Mouse (Mus musculus) neural tube, embryonic 15.5 days (tissue): ENCODE results near the gene Slc25a39. TPM values are rescaled to one million over a fixed set of nuclear protein-coding genes. Genes with fewer than 3 reads are reported as not detected.

Experiments
- ATAC-seq: fragments of 200-750 bp; cut with Nextera tagmentation; 2 replicates; pipeline ENCODE4 v1.8.0; 2017; ENCODE audit warnings: mild to moderate bottlenecking, moderate TSS enrichment, moderate library complexity; ENCODE audit not compliant: low FRiP score
- H3K27ac ChIP-seq: fragments of 300-500 bp; sonication (generic); replicated peaks from 2 replicates; pipeline ENCODE4 v1.5.1; 2015; ENCODE audit warnings: mild to moderate bottlenecking, inconsistent platforms
- H3K27me3 ChIP-seq: fragments of 300-500 bp; sonication (generic); replicated peaks from 2 replicates; pipeline ENCODE4 v1.6.1; 2015; ENCODE audit warnings: inconsistent platforms
- H3K36me3 ChIP-seq: fragments of 300-500 bp; sonication (generic); 2 replicates; pipeline ENCODE4 v1.6.1; 2015; ENCODE audit warnings: inconsistent platforms
- H3K4me1 ChIP-seq: fragments of 300-500 bp; sonication (generic); 2 replicates; pipeline ENCODE4 v1.6.1; 2015; ENCODE audit warnings: inconsistent platforms
- H3K4me2 ChIP-seq: fragments of 300-500 bp; sonication (generic); 2 replicates; pipeline ENCODE4 v1.6.1; 2015; ENCODE audit warnings: inconsistent platforms, mild to moderate bottlenecking, moderate library complexity
- H3K4me3 ChIP-seq: fragments of 300-500 bp; sonication (generic); replicated peaks from 2 replicates; pipeline ENCODE4 v1.5.1; 2015; ENCODE audit warnings: mild to moderate bottlenecking, inconsistent platforms
- H3K9ac ChIP-seq: fragments of 300-500 bp; sonication (generic); replicated peaks from 2 replicates; pipeline ENCODE4 v1.6.1; 2015; ENCODE audit warnings: mild to moderate bottlenecking, inconsistent platforms
- H3K9me3 ChIP-seq: fragments of 300-500 bp; sonication (generic); replicated peaks from 2 replicates; pipeline ENCODE4 v1.6.1; 2016; ENCODE audit warnings: inconsistent platforms
- WGBS: fragments of 180-500 bp; shearing (Covaris S2); methylation state at CpG from one replicate; pipeline ENCODE4 v1.1.7; 2015; ENCODE audit warnings: mixed read lengths; 5-methylcytosine and 5-hydroxymethylcytosine counted together
- polyA plus RNA-seq: library from polyadenylated mRNA; unstranded; fragments of >200 nt; fragmentation: Nextera tagmentation; extraction: Ambion mirVana; gene quantifications from 2 replicates; pipeline ENCODE4 v1.2.1, GENCODE M21; 2015

Gene Slc25a39
- polyA plus RNA-seq, 1 experiment from 2014 or later = 161 TPM

DNA sequence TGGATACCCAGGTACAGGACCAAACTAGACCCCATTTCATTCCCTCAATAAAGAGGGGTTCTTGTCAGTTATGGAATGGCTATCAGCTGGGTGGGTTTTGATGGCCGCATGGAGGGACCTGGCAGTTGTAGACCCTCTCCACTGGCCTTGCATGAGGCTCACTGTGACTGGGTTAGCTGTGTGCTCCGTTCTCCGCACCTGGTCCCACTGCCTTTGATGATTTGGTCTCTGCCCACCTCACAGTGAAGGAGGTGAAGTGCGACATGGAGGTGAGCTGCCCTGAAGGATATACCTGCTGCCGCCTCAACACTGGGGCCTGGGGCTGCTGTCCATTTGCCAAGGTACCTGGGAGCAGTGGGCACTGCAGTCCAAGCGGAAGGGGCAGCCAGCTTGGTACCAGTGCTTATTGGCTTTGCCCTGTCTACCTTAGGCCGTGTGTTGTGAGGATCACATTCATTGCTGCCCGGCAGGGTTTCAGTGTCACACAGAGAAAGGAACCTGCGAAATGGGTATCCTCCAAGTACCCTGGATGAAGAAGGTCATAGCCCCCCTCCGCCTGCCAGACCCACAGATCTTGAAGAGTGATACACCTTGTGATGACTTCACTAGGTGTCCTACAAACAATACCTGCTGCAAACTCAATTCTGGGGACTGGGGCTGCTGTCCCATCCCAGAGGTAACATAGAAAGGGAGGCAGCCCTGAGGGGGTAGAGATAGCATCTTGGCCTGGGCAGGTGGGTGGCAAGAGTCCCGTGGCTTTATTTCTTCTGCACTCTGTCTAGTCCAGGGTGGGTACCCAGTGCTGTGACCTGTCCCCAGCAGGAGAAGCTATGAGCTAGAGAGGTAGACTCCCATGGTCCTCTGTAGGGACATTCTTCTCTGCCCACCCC is 27.3 kb upstream of the Slc25a39 start:
- peaks cover 51% of the 10 kb centered on the region for H3K36me3 ChIP-seq
- no peak for ATAC-seq
- no peak overlapping the region for H3K27ac ChIP-seq
- H3K4me3 ChIP-seq = no peak overlapping the region
- H3K27me3 ChIP-seq = no peaks in the 10 kb centered on the region
- H3K9ac ChIP-seq = no peak overlapping the region
- no peak overlapping the region for H3K4me2 ChIP-seq
- peaks cover 63% of the 10 kb centered on the region for H3K4me1 ChIP-seq
- 92% methylated on average over 11 of the region's 11 CpGs for WGBS
- no peaks in the 10 kb centered on the region for H3K9me3 ChIP-seq

DNA sequence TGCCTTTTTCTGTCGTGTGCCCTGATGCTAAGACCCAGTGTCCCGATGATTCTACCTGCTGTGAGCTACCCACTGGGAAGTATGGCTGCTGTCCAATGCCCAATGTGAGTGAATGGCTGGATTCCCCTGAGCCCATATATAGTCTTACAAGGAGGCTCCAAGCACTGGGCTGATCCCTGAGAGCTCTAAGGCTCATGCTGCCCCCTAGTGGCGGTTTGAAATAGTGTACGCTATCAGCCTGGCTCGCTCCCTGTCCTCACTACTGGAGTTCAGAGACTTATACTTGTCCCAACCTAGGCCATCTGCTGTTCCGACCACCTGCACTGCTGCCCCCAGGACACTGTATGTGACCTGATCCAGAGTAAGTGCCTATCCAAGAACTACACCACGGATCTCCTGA is 26.7 kb upstream of the Slc25a39 start:
- peaks cover 44% of the 10 kb centered on the region for H3K36me3 ChIP-seq
- no peak overlapping the region for H3K9ac ChIP-seq
- 0 out of 2 replicates have a peak overlapping the region, but pooled peaks have one; percentile 41 for H3K27ac ChIP-seq
- WGBS = 5% methylated on average over 7 of the region's 7 CpGs
- no peaks in the 10 kb centered on the region for H3K27me3 ChIP-seq
- H3K4me3 ChIP-seq = peak overlapping the region; percentile 8; the same call in 1 of the 2 replicates
- no peaks in the 10 kb centered on the region for H3K9me3 ChIP-seq
- peaks cover 68% of the 10 kb centered on the region for H3K4me1 ChIP-seq
- no peak overlapping the region for H3K4me2 ChIP-seq
- ATAC-seq = peak; percentile 22; the same call in 1 of the 2 replicates

DNA sequence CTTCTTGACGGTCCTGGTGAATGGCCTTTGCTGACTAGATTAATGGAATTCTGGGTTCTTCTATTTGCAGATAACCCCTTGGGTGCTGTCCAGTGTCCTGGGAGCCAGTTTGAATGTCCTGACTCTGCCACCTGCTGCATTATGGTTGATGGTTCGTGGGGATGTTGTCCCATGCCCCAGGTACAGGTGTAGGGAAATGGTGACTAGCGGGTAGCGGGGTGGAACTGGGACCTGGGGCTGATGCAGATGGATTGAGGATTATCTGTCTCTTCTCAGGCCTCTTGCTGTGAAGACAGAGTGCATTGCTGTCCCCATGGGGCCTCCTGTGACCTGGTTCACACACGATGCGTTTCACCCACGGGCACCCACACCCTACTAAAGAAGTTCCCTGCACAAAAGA is 26.1 kb upstream of the Slc25a39 start:
- WGBS = 86% methylated on average over 7 of the region's 7 CpGs
- no peak overlapping the region for H3K4me2 ChIP-seq
- ATAC-seq = no peak
- no peaks in the 10 kb centered on the region for H3K9me3 ChIP-seq
- H3K4me1 ChIP-seq = peaks cover 67% of the 10 kb centered on the region
- H3K36me3 ChIP-seq = peaks cover 39% of the 10 kb centered on the region
- H3K27me3 ChIP-seq = no peaks in the 10 kb centered on the region
- no peak overlapping the region for H3K9ac ChIP-seq
- no peak overlapping the region for H3K4me3 ChIP-seq
- H3K27ac ChIP-seq = 0 out of 2 replicates have a peak overlapping the region, but pooled peaks have one; percentile 41

DNA sequence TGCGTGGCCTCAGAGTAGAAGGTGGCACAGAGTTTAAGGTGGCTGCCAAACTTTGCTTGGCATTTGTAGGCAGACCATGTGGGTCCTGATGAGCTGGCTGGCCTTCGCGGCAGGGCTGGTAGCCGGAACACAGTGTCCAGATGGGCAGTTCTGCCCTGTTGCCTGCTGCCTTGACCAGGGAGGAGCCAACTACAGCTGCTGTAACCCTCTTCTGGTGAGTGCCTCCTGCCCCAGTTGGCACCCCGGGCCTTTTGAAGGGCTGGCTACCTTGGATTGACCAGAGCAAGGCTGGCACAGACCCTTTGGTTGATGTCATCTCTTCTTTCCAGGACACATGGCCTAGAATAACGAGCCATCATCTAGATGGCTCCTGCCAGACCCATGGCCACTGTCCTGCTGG is 25.1 kb upstream of the Slc25a39 start:
- H3K27ac ChIP-seq = no peak overlapping the region
- H3K27me3 ChIP-seq = no peaks in the 10 kb centered on the region
- H3K4me2 ChIP-seq = no peak overlapping the region
- H3K9ac ChIP-seq = no peak overlapping the region; the same call in 1 of the 2 replicates
- H3K4me3 ChIP-seq = no peak overlapping the region
- ATAC-seq = no peak
- peaks cover 36% of the 10 kb centered on the region for H3K36me3 ChIP-seq
- H3K9me3 ChIP-seq = no peaks in the 10 kb centered on the region
- 86% methylated on average over 6 of the region's 6 CpGs for WGBS
- peaks cover 58% of the 10 kb centered on the region for H3K4me1 ChIP-seq

DNA sequence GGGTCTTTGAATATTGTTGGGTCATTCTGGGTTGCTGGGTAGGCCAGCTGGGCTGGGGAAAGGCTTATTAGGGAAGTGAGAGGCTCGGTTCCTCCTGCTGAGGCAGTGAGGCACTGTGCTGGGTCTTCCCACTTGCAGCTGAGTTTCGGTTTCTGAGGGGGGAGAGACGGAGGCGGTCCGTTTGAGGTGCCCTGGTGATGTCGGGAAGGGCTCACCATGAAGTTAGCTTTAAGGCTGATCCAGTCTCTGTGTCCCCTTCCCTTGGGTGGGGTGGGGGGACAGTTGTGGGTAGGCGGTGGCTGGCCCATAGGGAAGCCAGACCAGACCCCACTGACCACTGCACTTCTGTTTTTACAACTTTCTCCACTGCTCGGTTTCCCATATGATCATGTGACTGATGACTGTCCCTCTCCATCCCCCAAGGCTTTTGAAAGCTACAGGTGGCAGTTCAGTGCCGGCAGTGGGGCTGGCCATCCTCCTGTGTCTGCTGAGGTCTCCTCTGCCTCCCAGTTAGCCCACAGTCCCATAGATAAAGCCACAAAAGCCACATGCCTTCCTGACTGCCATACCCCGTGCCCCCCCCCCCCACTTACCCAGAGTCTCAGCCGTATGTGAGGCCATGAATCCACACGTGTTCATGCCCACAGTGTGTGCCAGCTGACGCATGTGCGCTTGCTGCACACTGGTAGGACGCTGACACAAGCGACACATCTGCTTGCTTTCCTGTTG is 24.5 kb upstream of the Slc25a39 start:
- H3K36me3 ChIP-seq = peaks cover 34% of the 10 kb centered on the region
- ATAC-seq = no peak
- 0 out of 2 replicates have a peak overlapping the region, but pooled peaks have one; percentile 1 for H3K9ac ChIP-seq
- WGBS = 60% methylated on average over 16 of the region's 16 CpGs
- peaks cover 52% of the 10 kb centered on the region for H3K4me1 ChIP-seq
- H3K4me3 ChIP-seq = no peak overlapping the region
- H3K27me3 ChIP-seq = no peaks in the 10 kb centered on the region
- no peak overlapping the region for H3K27ac ChIP-seq
- H3K9me3 ChIP-seq = no peaks in the 10 kb centered on the region
- H3K4me2 ChIP-seq = no peak overlapping the region

DNA sequence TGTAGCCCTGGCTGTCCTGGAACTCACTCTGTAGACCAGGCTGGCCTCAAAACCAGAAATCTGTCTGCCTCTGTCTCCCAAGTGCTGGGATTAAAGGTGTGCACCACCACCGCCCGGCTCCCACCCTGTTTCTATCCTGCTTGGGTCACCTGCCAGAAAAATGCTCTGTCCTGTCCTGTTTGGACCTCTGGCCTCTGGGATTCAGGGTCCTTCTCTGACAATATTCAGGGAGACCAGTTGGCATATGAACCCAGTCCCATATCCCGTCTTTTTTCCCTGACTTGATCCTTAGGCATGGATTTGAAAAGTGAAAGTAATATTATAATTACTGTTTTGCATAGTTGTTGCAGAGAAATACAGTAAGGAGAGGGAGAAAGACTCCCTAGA is 24.0 kb upstream of the Slc25a39 start:
- ATAC-seq = no peak
- peaks cover 47% of the 10 kb centered on the region for H3K4me1 ChIP-seq
- no peak overlapping the region for H3K9ac ChIP-seq

DNA sequence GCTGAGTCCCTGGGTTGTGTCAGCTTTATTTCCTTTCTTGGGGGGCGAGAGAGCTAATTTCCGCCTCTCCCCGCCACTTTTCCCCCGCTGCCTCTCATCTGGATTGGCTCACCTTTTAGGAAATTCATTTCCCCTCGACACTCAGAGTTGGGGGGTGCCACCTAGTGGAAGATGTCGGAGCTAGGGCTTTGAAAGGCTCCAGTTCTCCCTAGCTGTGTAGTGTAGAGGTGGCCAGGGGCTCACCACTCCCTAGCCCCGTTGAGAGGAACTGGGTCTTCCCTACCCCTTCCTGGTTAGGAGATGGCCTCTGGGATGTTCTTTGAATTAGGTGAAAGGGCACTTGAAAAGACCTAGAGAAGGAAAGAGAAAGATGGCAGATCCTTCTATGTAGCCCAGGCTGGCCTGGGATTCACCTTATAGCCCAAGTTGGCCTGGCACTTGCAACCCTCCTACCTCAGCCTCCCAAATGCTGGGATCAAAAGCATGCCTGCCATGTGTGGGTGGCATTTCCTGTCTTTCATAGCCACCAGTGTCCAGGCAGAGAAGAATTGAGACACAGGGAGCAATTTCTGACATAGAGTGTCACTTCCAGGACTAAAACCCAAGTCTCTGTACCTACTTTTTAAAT is 23.4 kb upstream of the Slc25a39 start:
- Histone ChIP-seq H3K27ac (peak overlapping the region; percentile 80), H3K9ac (peak overlapping the region; percentile 74), H3K4me1 (peaks cover 47% of the 10 kb centered on the region), H3K4me3 (peak overlapping the region; percentile 72), H3K27me3 (no peaks in the 10 kb centered on the region; the same call in 1 of the 2 replicates), H3K9me3 (no peaks in the 10 kb centered on the region), H3K36me3 (peaks cover 25% of the 10 kb centered on the region), H3K4me2 (peak overlapping the region; percentile 99)
- ATAC-seq = peak; percentile 33; the same call in 1 of the 2 replicates
- WGBS = 0% methylated on average over 7 of the region's 7 CpGs

More for the DNA sequence above, 24.0 kb upstream of the Slc25a39 start:
- no peaks in the 10 kb centered on the region for H3K9me3 ChIP-seq
- H3K27ac ChIP-seq = no peak overlapping the region
- H3K36me3 ChIP-seq = peaks cover 30% of the 10 kb centered on the region
- H3K27me3 ChIP-seq = no peaks in the 10 kb centered on the region; the same call in 1 of the 2 replicates
- 89% methylated on average over 3 of the region's 3 CpGs for WGBS
- no peak overlapping the region for H3K4me2 ChIP-seq
- H3K4me3 ChIP-seq = no peak overlapping the region

DNA sequence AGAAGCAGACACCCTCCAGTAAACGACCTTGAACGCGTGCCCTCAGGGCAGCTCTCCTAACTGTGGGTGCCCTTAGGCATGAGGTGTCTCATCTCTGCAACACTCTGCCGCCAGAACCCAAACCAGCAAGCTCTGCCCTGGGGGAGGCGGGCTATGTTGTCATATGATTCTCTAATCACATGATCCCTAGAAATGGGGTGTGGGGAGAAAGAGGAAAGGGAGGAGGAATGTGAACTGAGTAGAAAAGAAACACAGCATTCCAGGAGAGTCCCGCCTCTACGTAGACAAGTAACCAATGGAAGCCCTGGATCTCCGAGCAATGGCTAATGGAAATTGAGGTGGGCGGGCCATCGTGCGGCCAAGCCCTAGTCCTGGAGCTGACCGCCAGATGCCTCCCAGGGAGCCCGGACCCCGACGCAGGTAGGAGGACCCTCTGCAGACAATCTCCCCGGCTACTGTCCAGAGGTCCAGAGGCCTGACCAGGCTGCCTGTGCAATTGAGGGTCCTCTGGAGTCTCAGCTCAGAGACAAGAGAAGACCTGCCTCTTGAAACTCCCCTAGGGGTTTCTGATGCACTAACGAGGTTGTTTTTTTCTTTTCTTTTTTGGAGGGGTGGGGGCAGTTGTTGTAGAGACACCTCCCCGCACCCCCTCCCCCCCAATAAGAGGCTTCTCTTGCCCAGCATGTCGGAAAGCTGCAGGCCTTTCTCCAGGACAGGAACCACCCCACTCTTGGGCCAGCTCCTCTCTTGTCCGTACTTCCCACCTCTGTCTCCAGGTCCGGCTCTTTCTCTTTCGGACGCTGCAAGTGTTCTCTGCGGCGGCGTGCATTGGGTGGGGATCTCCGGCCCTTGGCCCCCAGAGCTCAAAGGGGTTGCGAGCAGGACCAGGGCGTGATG is 22.6 kb upstream of the Slc25a39 start, which contains the start of gene Grn:
Gene Grn, plus strand, starts transcription at position 195 of the 897 bp plus-strand sequence.
- H3K4me2 ChIP-seq = peak within 1 kb of the TSS; percentile 99
- H3K4me1 ChIP-seq = peaks cover 44% of the 10 kb centered on the region
- H3K9me3 ChIP-seq = no peaks in the 10 kb centered on the region
- H3K9ac ChIP-seq = peak within 1 kb of the TSS; percentile 74
- no peaks in the 10 kb centered on the region; the same call in 1 of the 2 replicates for H3K27me3 ChIP-seq
- peak within 1 kb of the TSS; percentile 80 for H3K27ac ChIP-seq
- H3K4me3 ChIP-seq = peak within 1 kb of the TSS; percentile 72
- H3K36me3 ChIP-seq = peaks cover 17% of the 10 kb centered on the region
- WGBS = under 1% methylated on average over 29 of the region's 29 CpGs
- ATAC-seq = peak; percentile 93

DNA sequence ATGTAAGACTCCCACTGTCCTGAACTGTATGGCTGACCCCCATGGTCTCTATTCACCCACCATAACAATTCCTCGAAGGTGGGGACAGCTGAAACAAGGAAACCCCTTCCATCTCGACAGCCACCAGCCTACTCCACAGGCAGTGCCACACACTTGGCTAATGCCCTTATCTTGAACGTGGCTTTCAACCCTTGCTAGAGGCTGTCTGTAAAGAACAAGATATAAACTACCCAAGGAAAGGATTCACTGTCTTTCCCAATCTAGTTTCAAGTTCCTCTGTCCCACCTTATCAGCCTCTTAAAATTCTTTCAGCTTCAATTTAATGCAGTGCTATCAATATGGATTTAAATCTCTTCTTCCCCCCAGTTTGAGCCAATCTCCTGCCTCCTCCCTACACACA is 21.8 kb upstream of the Slc25a39 start:
- H3K27me3 ChIP-seq = no peaks in the 10 kb centered on the region; the same call in 1 of the 2 replicates
- H3K4me1 ChIP-seq = peaks cover 41% of the 10 kb centered on the region
- H3K36me3 ChIP-seq = peaks cover 9% of the 10 kb centered on the region
- peak overlapping the region; percentile 56 for H3K9ac ChIP-seq
- H3K4me3 ChIP-seq = peak overlapping the region; percentile 72
- ATAC-seq = no peak
- WGBS = 50% methylated on average over 3 of the region's 3 CpGs
- H3K27ac ChIP-seq = no peak overlapping the region
- peak overlapping the region; percentile 99 for H3K4me2 ChIP-seq
- H3K9me3 ChIP-seq = no peaks in the 10 kb centered on the region

DNA sequence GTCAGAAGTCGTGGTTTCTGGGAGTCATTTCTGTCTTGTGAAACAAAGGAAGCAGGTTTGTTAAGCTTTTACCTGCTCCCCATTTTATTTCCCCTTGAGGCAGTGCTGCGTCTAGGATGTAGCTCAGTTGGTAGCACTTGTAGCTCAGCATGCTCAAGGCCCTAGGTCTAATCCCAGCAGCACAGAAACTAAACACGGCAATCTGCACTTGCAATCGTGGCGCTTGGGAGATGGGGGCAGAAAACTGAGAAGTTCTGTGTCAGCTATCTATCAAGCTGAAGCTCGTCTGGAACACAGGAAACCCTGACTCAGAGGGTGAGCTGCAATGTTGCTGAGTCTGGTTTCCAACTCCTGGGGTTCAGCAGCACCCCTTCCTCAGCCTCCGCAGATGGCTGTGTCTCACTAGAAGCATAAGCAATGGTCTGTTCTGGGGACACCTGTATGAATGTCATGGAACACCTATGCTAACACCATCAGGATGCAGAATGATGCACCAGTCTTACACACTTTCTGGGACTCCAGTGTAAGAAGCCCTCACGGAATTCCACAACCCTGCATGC is 21.3 kb upstream of the Slc25a39 start:
- Histone ChIP-seq H3K4me2 (peak overlapping the region; percentile 99; the same call in 1 of the 2 replicates), H3K4me3 (peak overlapping the region; percentile 72; the same call in 1 of the 2 replicates), H3K27me3 (no peaks in the 10 kb centered on the region; the same call in 1 of the 2 replicates), H3K4me1 (peaks cover 37% of the 10 kb centered on the region), H3K27ac (no peak overlapping the region), H3K9ac (no peak overlapping the region), H3K36me3 (peaks cover 8% of the 10 kb centered on the region; the same call in 1 of the 2 replicates), H3K9me3 (no peaks in the 10 kb centered on the region)
- no peak for ATAC-seq
- 73% methylated on average over 8 of the region's 8 CpGs for WGBS
